Mouse (Mus musculus) CH12.LX (cell line): ENCODE measurements at regions not wholly inside any gene's neighbourhood (a gene's known extent, or its start where the extent isn't known, plus 50 kb on each side); places are given as distances from the start of the nearest gene placed in this dataset.

Source experiments
- DNase-seq: peaks from one replicate; pipeline ENCODE4 v3.0.0-alpha.2; 2013; ENCODE audit errors: extremely low read depth
- H3K27ac ChIP-seq: 2 replicates; pipeline ENCODE4 v1.5.1; 2012; ENCODE audit warnings: low read depth, mild to moderate bottlenecking, control low read depth, moderate library complexity; ENCODE audit not compliant: insufficient read depth
- H3K27me3 ChIP-seq: replicated peaks from 2 replicates; pipeline ENCODE3; 2012; ENCODE audit warnings: inconsistent platforms
- H3K36me3 ChIP-seq, 2 experiments: replicated peaks in 1 of 2; 2 replicates each; pipeline versions ENCODE3 to v1.6.1; 2012; ENCODE audit warnings: inconsistent platforms in 1 of 2, low read length in 1 of 2, mild to moderate bottlenecking in 1 of 2, mixed read lengths in 1 of 2, moderate library complexity in 1 of 2; ENCODE audit not compliant: control insufficient read depth in 1 of 2, insufficient read depth in 1 of 2
- H3K4me1 ChIP-seq, 2 experiments: 2 replicates each; pipeline ENCODE4 v1.6.1; 2012; ENCODE audit warnings: inconsistent platforms in 1 of 2, moderate library complexity in 1 of 2; ENCODE audit not compliant: insufficient read depth in 2 of 2, control insufficient read depth in 1 of 2
- H3K4me2 ChIP-seq: 2 replicates; pipeline ENCODE4 v1.6.1; 2012; ENCODE audit warnings: low read depth, mild to moderate bottlenecking, control low read depth; ENCODE audit not compliant: poor library complexity, insufficient read depth, severe bottlenecking
- H3K4me3 ChIP-seq, 3 experiments: fragments of 150-350 bp in 1 of 3; sonication (generic) in 1 of 3; replicated peaks in 1 of 3; 2 replicates each; pipeline versions ENCODE3 to v1.5.1; 2011 to 2012; ENCODE audit warnings: low read depth in 2 of 3, low read length in 2 of 3, mild to moderate bottlenecking in 2 of 3, moderate library complexity in 2 of 3, control low read depth in 1 of 3, improper control_type of control experiment in 1 of 3, inconsistent platforms in 1 of 3, mixed read lengths in 1 of 3; ENCODE audit not compliant: poor library complexity in 1 of 3
- H3K79me2 ChIP-seq: replicated peaks from 2 replicates; pipeline ENCODE4 v1.6.1; 2012; ENCODE audit warnings: mild to moderate bottlenecking, moderate library complexity; ENCODE audit not compliant: control insufficient read depth, poor library complexity, insufficient read depth, severe bottlenecking; ENCODE audit errors: extremely low read depth
- H3K9ac ChIP-seq: 2 replicates; pipeline ENCODE4 v1.6.1; 2012; ENCODE audit warnings: low read depth, mild to moderate bottlenecking, control low read depth, moderate library complexity; ENCODE audit not compliant: insufficient read depth
- H3K9me3 ChIP-seq: replicated peaks from 2 replicates; pipeline ENCODE3; 2012; ENCODE audit warnings: low read length, inconsistent platforms, mixed read lengths
- CHD1 ChIP-seq: IDR thresholded peaks from 2 replicates; pipeline ENCODE4 v1.6.1; 2012; ENCODE audit warnings: low read depth, low read length, improper control_type of control experiment, inconsistent platforms
- E2F4 ChIP-seq: IDR thresholded peaks from 2 replicates; pipeline ENCODE4 v1.6.1; 2011; ENCODE audit warnings: low read depth, low read length, improper control_type of control experiment; ENCODE audit not compliant: insufficient replicate concordance
- ETS1 ChIP-seq: conservative IDR thresholded peaks from 2 replicates; pipeline ENCODE4 v1.6.1; 2012; ENCODE audit warnings: low read depth, mild to moderate bottlenecking, inconsistent platforms, low read length, improper control_type of control experiment, moderate library complexity
- GABPA ChIP-seq: IDR thresholded peaks from 2 replicates; pipeline ENCODE4 v1.6.1; 2012; ENCODE audit warnings: low read depth, low read length, improper control_type of control experiment, inconsistent platforms; ENCODE audit not compliant: insufficient replicate concordance
- HCFC1 ChIP-seq: IDR thresholded peaks from 2 replicates; pipeline ENCODE4 v1.6.1; 2012; ENCODE audit warnings: low read depth, mild to moderate bottlenecking, inconsistent platforms, low read length, improper control_type of control experiment
- IRF4 ChIP-seq: IDR thresholded peaks from 2 replicates; pipeline ENCODE4 v1.6.1; 2014; ENCODE audit warnings: low read depth, mild to moderate bottlenecking, inconsistent platforms, low read length, improper control_type of control experiment
- JUN ChIP-seq: IDR thresholded peaks from 2 replicates; pipeline ENCODE4 v1.6.1; 2011; ENCODE audit warnings: low read depth, mild to moderate bottlenecking, low read length, improper control_type of control experiment, moderate library complexity; ENCODE audit not compliant: insufficient read depth
- MAZ ChIP-seq: IDR thresholded peaks from 2 replicates; pipeline ENCODE4 v1.6.1; 2012; ENCODE audit warnings: low read depth, mild to moderate bottlenecking, inconsistent platforms, low read length, improper control_type of control experiment, moderate library complexity
- MEF2A ChIP-seq: IDR thresholded peaks from 2 replicates; pipeline ENCODE4 v1.6.1; 2014; ENCODE audit warnings: low read depth, mild to moderate bottlenecking, inconsistent platforms, low read length, improper control_type of control experiment, borderline replicate concordance
- NRF1 ChIP-seq: IDR thresholded peaks from 2 replicates; pipeline ENCODE4 v1.6.1; 2014; ENCODE audit warnings: low read depth, mild to moderate bottlenecking, inconsistent platforms, low read length, improper control_type of control experiment, moderate library complexity
- POLR2A ChIP-seq: IDR thresholded peaks from 2 replicates; pipeline ENCODE4 v1.6.1; 2011; ENCODE audit warnings: low read depth, mild to moderate bottlenecking, improper control_type of control experiment, low read length
- POLR2AphosphoS2 ChIP-seq: IDR thresholded peaks from 2 replicates; pipeline ENCODE4 v1.6.1; 2011; ENCODE audit warnings: low read depth, low read length, improper control_type of control experiment
- RCOR1 ChIP-seq: conservative IDR thresholded peaks from 2 replicates; pipeline ENCODE4 v1.6.1; 2012; ENCODE audit warnings: low read depth, mild to moderate bottlenecking, inconsistent platforms, low read length, improper control_type of control experiment
- SMC3 ChIP-seq: IDR thresholded peaks from 2 replicates; pipeline ENCODE4 v1.6.1; 2011; ENCODE audit warnings: low read depth, low read length, improper control_type of control experiment
- TBP ChIP-seq: conservative IDR thresholded peaks from 2 replicates; pipeline ENCODE4 v1.6.1; 2011; ENCODE audit warnings: low read depth, low read length, improper control_type of control experiment
- USF1 ChIP-seq: IDR thresholded peaks from 2 replicates; pipeline ENCODE4 v1.6.1; 2014; ENCODE audit warnings: low read depth, mild to moderate bottlenecking, inconsistent platforms, low read length, improper control_type of control experiment
- USF2 ChIP-seq: conservative IDR thresholded peaks from 2 replicates; pipeline ENCODE4 v1.6.1; 2011; ENCODE audit warnings: low read depth, low read length, improper control_type of control experiment
- ZKSCAN1 ChIP-seq: IDR thresholded peaks from 2 replicates; pipeline ENCODE4 v1.6.1; 2012; ENCODE audit warnings: low read depth, inconsistent platforms, low read length, improper control_type of control experiment, borderline replicate concordance
- ZNF384 ChIP-seq: IDR thresholded peaks from 2 replicates; pipeline ENCODE4 v1.6.1; 2012; ENCODE audit warnings: low read depth, low read length, improper control_type of control experiment, inconsistent platforms
- dilution Hi-C: fragments of 300-500 bp; cut with MboI; formaldehyde crosslinking; loops from 2 replicates; pipeline ENCODE4 v1.14.3; 2020; ENCODE audit warnings: low sequenced_read_pairs; ENCODE audit not compliant: extremely low pct_unique_long_range_greater_than_20kb, extremely low pct_ligation_motif_present
- in situ Hi-C: fragments of 300-500 bp; cut with MboI; formaldehyde crosslinking; loops from 3 replicates; pipeline ENCODE4 v1.14.3; 2019; ENCODE audit warnings: low sequenced_read_pairs, low pct_ligation_motif_present, low pct_unique_long_range_greater_than_20kb, mixed read lengths

DNA sequence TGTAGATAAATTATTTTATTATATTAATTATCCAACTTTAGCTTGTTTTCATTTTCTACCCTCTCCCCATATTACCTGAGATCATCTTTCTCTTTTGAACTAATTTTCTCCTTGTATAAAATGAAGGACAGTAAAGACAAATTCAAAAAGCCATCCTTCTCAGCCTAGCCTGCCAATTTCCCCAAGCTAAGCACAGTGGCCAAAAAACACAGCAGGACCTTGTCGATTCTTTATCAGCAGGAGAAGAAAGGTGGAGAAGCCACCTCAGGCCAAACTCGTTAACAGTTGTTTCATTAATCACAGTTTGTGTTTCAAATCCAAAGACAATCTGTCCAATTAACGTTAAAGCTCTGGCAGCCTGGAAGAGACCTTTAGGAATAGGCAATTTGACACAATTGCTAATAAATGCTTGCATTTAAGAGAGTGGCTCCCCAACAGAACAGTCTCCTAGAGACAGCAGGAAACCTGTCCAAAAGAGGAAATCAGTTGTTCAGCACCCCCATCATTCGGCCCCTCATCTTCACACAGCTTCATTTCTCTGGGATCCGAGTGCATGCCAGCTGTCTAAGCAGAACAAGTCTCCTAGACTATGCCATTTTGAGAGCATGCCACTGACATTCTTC, 135.7 kb upstream of the Tlr4 start:
- Histone ChIP-seq H3K4me2 (no peak overlapping the region), H3K36me3 (no peaks in the 10 kb centered on the region), H3K9ac (no peak overlapping the region), H3K79me2 (no peaks in the 10 kb centered on the region), H3K4me3 (no peak overlapping the region), H3K4me1 (no peaks in the 10 kb centered on the region), H3K27me3 (no peaks in the 10 kb centered on the region), H3K27ac (no peak overlapping the region), H3K9me3 (peaks cover 13% of the 10 kb centered on the region)
- TF ChIP-seq SMC3 (no peak), MEF2A (no peak), MAZ (no peak), E2F4 (no peak), IRF4 (no peak), NRF1 (no peak), HCFC1 (no peak), RCOR1 (no peak), CHD1 (no peak), POLR2AphosphoS2 (no peak), GABPA (no peak), ZKSCAN1 (no peak), ZNF384 (no peak), USF2 (no peak)
- DNase-seq: no peak
- in situ Hi-C loops (no loop called here), dilution Hi-C loops (no loop called here)

DNA sequence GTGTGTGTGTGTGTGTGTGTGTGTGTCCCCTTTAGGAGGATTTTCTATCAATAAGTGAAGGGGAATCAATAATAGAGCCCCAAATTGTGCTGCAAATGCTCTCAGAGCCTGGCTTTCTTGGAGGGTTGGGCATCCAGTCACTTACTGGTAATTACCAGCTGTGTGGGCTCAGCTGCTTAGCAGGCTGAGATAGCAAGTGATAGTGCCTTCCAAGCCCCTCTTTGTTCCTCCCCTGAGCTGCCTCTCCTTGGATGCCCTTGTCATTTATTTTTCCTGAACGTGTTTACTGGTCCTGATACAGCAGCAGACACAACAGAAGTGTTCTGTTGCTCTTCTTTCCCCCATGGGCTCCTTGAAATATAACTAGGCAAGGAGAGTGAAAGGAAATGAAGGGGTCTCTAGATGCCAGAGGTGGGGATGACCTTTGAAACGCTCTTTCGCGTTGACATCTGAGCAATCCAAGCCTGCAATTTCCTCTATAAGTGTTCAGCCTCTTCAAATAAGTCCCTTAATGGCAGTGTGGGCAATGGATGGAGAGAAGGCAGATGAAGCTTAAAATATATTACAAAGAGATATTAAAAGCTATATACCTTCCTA, 133.3 kb upstream of the Tlr4 start:
- Histone ChIP-seq H3K79me2 (no peaks in the 10 kb centered on the region), H3K4me2 (no peak overlapping the region), H3K4me3 (no peak overlapping the region), H3K36me3 (no peaks in the 10 kb centered on the region), H3K4me1 (no peaks in the 10 kb centered on the region), H3K9me3 (peaks cover 14% of the 10 kb centered on the region), H3K27ac (no peak overlapping the region), H3K9ac (no peak overlapping the region), H3K27me3 (no peaks in the 10 kb centered on the region)
- dilution Hi-C loops (no loop called here), in situ Hi-C loops (no loop called here)
- TF ChIP-seq ZNF384 (no peak), POLR2A (no peak), MAZ (no peak), TBP (no peak), USF1 (no peak), CHD1 (no peak), USF2 (no peak), ETS1 (no peak), GABPA (no peak), JUN (no peak), RCOR1 (no peak)
- no peak for DNase-seq
